Mouse (Mus musculus): ENCODE measurements around the gene Zfp101. TPM values are rescaled to one million over a fixed set of nuclear protein-coding genes. Genes with fewer than 3 reads are reported as not detected.

Gene Zfp101
- total RNA-seq (2022), result 10 to 100 TPM; 10.5 to 14.6 (median 12.3) TPM

GRCm38 (mm10) chr17:33394182-33395034 is at the start of gene Zfp101:
Gene Zfp101 (minus strand): TSS chr17:33394641.
- DNase-seq (ENCODE audit: low spot score in 2 of 2), result peak; percentile 90 to 94

- no peak for DNase-seq (ENCODE audit: low spot score in 2 of 2)
Measured at GRCm38 (mm10) chr17:33441159-33441558, 46.7 kb upstream of the Zfp101 start.

DNA sequence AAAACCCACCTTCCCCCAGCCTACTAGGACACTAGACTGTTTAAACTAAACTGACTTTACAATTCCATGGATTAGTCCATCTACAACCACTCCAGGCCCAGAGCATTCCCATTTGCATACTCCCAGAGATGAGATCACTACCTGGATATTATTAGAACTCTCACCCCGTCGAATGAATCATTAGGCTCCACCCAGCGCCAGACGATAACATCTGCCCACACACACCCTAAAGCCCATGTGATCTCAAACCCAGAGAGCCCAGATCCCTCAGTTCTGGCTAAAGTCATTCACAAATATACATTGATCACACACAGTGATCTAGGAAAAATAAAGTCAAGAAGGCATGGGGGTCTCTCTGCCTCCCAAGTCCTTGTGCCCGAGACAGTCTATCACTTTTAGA is 45.5 kb upstream of the Zfp101 start:
- DNase-seq (ENCODE audit: low spot score in 2 of 2), result no peak

DNA sequence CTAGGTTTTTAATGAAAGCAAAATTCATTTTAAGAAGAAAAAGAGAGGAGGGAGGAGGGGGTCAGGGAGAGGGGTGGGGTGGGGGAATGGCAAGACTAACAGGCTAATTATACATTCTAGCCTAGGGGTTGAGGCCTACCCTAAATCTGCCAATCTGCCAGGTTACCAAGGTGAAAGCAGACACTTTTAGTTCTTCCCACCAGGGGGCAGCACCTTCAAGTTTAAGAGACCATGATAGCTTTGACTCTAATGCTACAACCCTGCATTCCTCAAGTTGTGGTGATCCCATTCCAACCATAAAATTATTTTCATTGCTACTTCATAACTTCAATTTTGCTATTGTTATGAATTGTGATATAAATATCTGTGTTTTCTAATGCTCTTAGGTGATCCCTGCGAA is 44.7 kb upstream of the Zfp101 start:
- peak; percentile 25 to 71 for DNase-seq (ENCODE audit: low spot score in 2 of 2)

DNA sequence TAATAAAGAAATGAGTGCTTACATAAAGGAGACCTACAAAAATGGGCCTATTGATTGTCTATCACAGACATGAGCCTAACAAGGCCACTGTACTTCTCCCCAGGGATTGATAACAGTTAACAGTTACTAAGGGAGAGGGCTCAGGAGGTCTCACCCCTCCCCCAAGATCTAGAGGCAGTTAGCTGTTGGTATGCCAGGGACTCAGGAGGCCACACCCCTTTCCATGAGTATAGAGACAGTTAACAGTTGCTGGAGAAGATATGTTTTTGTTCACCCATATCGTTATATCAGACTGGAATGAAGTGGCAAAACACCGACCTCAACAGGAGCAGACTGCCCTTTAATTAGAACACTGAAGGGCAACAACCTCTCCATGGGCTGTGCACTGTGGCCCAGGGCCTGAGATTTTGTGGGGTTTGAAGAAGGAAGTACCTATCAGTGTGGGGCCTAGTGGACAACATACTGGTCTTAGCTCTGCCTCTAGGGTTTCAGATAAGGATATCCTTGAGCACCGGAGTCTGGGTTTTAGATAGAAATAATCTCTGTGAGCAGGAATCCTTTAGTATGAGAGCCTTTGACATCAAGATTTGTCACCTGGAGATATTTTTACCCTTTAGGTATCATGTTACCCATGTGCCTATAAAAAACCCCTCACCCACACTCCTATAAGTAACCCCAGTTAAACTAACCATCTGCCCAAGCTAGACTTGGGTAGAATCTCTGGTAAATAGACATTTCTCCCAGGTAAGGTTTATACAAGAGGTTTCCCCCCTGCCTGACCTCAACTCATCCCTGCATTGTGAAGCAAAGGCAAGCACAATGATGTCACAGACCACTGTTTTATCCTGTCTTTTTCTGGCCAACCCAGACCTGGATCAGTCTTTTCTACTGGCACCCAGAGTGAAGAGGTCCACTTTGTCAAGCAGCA is 37.8 kb upstream of the Zfp101 start, which contains the start of gene Actl9:
Gene Actl9 (plus strand): TSS at position 878 of the 928 bp plus-strand sequence.
- DNase-seq (ENCODE audit: low spot score in 2 of 2), result no peak

DNA sequence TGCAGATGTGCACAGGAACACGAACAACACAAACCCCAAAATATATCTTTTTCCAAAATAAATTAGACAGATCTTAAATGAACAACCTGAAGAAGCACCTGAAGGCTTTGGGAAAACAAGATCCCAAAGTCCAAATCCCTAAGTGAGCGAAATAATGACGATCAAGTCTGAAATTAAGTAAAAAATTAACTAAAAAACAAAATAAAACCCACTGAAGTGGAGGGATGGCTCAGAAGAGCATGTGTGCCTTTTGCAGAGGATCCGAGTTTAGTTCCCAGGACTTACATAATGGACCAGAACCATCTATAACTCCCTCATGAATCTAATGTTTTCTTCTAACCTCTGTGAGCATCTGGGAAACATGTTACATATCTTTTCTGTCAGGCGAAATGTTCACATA is 2.2 kb downstream of the Zfp101 start:
- no peak for DNase-seq (ENCODE audit: low spot score in 2 of 2)

- DNase-seq (ENCODE audit: low spot score in 2 of 2), result no peak
Measured at GRCm38 (mm10) chr17:33385705-33386104, 8.7 kb downstream of the Zfp101 start.

GRCm38 (mm10) chr17:33372795-33373194 is 21.6 kb downstream of the Zfp101 start:
- DNase-seq (ENCODE audit: low spot score in 2 of 2), result no peak

- peak; percentile 86 to 88 for DNase-seq (ENCODE audit: low spot score in 2 of 2)
Measured at GRCm38 (mm10) chr17:33358411-33359384, 35.7 kb downstream of the Zfp101 start, which contains the start of gene Zfp81. Gene Zfp81 (minus strand): TSS chr17:33358878.

GRCm38 (mm10) chr17:33352981-33353380 is 41.5 kb downstream of the Zfp101 start:
- DNase-seq (ENCODE audit: low spot score in 2 of 2), result no peak

Other genes starting within 250 kb of the Zfp101 start
- under 1 TPM in 1 of 4 experiments, not detected in 3; 0.36 TPM for gene Olfr55, start 226.2 kb downstream of the Zfp101 start, total RNA-seq (2022)
- not detected for gene Olfr239, start 203.3 kb downstream of the Zfp101 start, total RNA-seq (2022)
- 1 to 10 TPM in 3 of 4 experiments, under 1 TPM in 1; 0.75 to 1.5 (median 1.2) TPM for gene Olfr1564, start 173.0 kb downstream of the Zfp101 start, total RNA-seq (2022)
- gene Zfp955a, start 139.5 kb downstream of the Zfp101 start, total RNA-seq (2022), result 10 to 100 TPM; 12.7 to 13.8 (median 13.3) TPM
- not detected for gene Olfr63, start 130.0 kb downstream of the Zfp101 start, total RNA-seq (2022)
- 10 to 100 TPM; 25.4 to 38.6 (median 31.1) TPM for gene Zfp955b, start 105.1 kb downstream of the Zfp101 start, total RNA-seq (2022)
- 10 to 100 TPM; 17.0 to 21.7 (median 18.9) TPM for gene Zfp81, start 35.8 kb downstream of the Zfp101 start, total RNA-seq (2022)
- not detected for gene Actl9, start 38.3 kb upstream of the Zfp101 start, total RNA-seq (2022)
- gene Adamts10, start 129.6 kb upstream of the Zfp101 start, total RNA-seq (2022), result 10 to 100 TPM; 25.9 to 42.7 (median 30.9) TPM
- 10 to 100 TPM in 2 of 4 experiments, 1 to 10 TPM in 2; 1.3 to 11.8 (median 6.8) TPM for gene Myo1f, start 161.1 kb upstream of the Zfp101 start, total RNA-seq (2022)
- 10 to 100 TPM; 51.2 to 62.6 (median 52.6) TPM for gene Zfp414, start 234.4 kb upstream of the Zfp101 start, total RNA-seq (2022)
- 1 to 10 TPM in 2 of 4 experiments, under 1 TPM in 2; 0.36 to 1.3 (median 0.96) TPM for gene Pram1, start 243.4 kb upstream of the Zfp101 start, total RNA-seq (2022)